Mouse (Mus musculus): ENCODE measurements around the gene Kcnk10.

The Kcnk10 gene

GRCm38 (mm10) chr12:98471232-98471631, 106.9 kb downstream of the Kcnk10 start:
- no peaks in the 10 kb centered on the region for H3K36me3 ChIP-seq (ENCODE audit: insufficient read depth, low read length)
- no peaks in the 10 kb centered on the region for H3K4me1 ChIP-seq (replicated peaks; ENCODE audit: low read depth, low read length)
- H3K27me3 ChIP-seq (ENCODE audit: insufficient read depth, low read length) = no peaks in the 10 kb centered on the region
- TF ChIP-seq POU5F1 (IDR thresholded peaks at IDR 0.05; ENCODE audit: borderline replicate concordance, low read length) (no peak), NANOG (IDR thresholded peaks at IDR 0.05; ENCODE audit: borderline replicate concordance, low read length) (no peak), CTCF (conservative IDR thresholded peaks at IDR 0.05; ENCODE audit: low read length) (no peak)
- H3K9me3 ChIP-seq (ENCODE audit: low read length) = no peaks in the 10 kb centered on the region
- H3K4me3 ChIP-seq (replicated peaks; ENCODE audit: low read length) = no peak overlapping the region

DNA sequence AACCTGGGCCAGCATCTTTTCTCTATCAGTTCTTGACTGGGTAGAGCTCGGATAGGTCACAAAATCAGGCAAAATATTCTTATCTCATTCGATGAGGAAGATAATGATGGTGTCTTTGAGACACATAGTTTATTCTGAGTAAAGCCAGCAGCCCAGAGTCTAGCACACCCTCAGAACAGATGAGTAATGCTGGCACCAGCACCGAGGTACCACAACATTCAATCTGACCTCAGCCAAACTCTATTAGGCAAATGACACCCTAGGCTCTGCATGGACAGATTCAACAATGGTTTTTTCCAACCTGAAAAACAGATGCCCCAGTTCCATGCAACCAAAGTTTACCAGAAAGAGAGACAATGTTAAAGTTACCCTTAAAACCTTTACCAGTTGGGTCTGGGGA, 108.0 kb downstream of the Kcnk10 start:
- TF ChIP-seq NANOG (IDR thresholded peaks at IDR 0.05; ENCODE audit: borderline replicate concordance, low read length) = no peak
- TF ChIP-seq POU5F1 (IDR thresholded peaks at IDR 0.05; ENCODE audit: borderline replicate concordance, low read length) = no peak
- TF ChIP-seq CTCF (conservative IDR thresholded peaks at IDR 0.05; ENCODE audit: low read length) = no peak
- H3K9me3 ChIP-seq (ENCODE audit: low read length) = no peaks in the 10 kb centered on the region
- H3K36me3 ChIP-seq (ENCODE audit: insufficient read depth, low read length) = no peaks in the 10 kb centered on the region
- H3K4me3 ChIP-seq (replicated peaks; ENCODE audit: low read length) = no peak overlapping the region
- H3K4me1 ChIP-seq (replicated peaks; ENCODE audit: low read depth, low read length) = no peaks in the 10 kb centered on the region
- no peaks in the 10 kb centered on the region for H3K27me3 ChIP-seq (ENCODE audit: insufficient read depth, low read length)

DNA sequence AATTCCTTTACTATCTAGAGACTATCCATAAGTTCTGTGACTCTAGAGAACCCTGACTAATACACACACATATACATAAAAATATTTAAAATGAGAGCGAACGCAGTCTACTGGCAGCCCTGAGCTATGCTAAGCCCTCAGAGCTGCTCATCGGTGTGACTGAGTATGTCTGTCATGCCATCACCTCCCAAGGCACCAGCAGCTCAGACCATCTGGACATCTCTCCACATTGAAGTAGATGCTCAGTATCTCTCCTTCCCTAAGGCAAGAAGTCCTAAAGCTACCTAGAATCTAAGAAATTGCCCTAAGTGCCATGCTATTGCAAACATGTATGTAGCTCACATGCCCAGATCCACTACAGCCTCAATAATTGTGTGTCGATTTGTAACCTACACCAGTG, 110.3 kb downstream of the Kcnk10 start:
- Histone ChIP-seq H3K9me3 (ENCODE audit: low read length) (no peaks in the 10 kb centered on the region), H3K27me3 (ENCODE audit: insufficient read depth, low read length) (no peaks in the 10 kb centered on the region), H3K4me3 (replicated peaks; ENCODE audit: low read length) (no peak overlapping the region), H3K36me3 (ENCODE audit: insufficient read depth, low read length) (no peaks in the 10 kb centered on the region), H3K4me1 (replicated peaks; ENCODE audit: low read depth, low read length) (no peaks in the 10 kb centered on the region)
- TF ChIP-seq NANOG (IDR thresholded peaks at IDR 0.05; ENCODE audit: borderline replicate concordance, low read length) = no peak
- TF ChIP-seq POU5F1 (IDR thresholded peaks at IDR 0.05; ENCODE audit: borderline replicate concordance, low read length) = no peak
- TF ChIP-seq CTCF (conservative IDR thresholded peaks at IDR 0.05; ENCODE audit: low read length) = no peak

DNA sequence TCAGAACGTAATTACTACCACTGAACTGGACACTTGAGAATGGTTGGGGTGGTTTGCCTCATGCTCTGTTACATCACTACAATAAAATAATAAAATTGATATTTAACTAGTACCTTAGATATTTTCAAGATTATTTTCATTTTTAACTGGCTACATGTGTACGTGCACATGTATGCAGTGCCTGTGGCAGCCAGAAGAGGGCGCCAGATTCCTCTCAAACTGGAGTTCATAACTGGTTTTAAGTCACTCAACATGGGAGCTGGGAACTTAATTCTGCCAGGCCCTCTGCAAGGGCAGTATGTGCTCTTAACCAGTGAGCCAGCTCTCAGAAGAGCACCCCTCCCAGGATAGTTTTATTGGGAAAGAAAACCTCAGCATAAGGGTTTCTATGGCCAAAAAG, 118.2 kb downstream of the Kcnk10 start:
- H3K9me3 ChIP-seq (ENCODE audit: low read length) = no peaks in the 10 kb centered on the region
- no peak overlapping the region for H3K4me3 ChIP-seq (replicated peaks; ENCODE audit: low read length)
- H3K27me3 ChIP-seq (ENCODE audit: insufficient read depth, low read length) = no peaks in the 10 kb centered on the region
- no peaks in the 10 kb centered on the region for H3K36me3 ChIP-seq (ENCODE audit: insufficient read depth, low read length)
- TF ChIP-seq CTCF (conservative IDR thresholded peaks at IDR 0.05; ENCODE audit: low read length) (peak; percentile 94), POU5F1 (IDR thresholded peaks at IDR 0.05; ENCODE audit: borderline replicate concordance, low read length) (no peak)
- no peaks in the 10 kb centered on the region for H3K4me1 ChIP-seq (replicated peaks; ENCODE audit: low read depth, low read length)

DNA sequence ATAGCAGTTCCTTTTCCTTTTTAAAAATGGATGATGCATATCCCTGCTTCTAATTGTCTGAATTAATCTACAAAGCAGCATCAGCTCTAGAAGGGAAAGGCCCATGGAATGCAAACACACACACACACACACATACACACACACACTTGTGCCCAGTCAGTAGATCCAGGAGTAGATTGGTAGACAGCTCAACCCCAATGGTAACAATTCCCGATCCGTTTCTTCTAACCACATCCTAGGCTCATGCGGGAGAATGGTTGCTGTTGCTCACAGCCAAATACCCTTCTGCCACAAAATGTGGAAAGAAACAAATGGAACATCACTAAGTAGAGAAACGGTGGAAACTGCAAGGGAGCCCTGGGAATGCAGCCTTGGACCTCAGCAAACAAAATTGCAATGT, 119.2 kb downstream of the Kcnk10 start:
- H3K27me3 ChIP-seq (ENCODE audit: insufficient read depth, low read length) = no peaks in the 10 kb centered on the region
- no peak overlapping the region for H3K4me3 ChIP-seq (replicated peaks; ENCODE audit: low read length)
- no peaks in the 10 kb centered on the region for H3K4me1 ChIP-seq (replicated peaks; ENCODE audit: low read depth, low read length)
- H3K9me3 ChIP-seq (ENCODE audit: low read length) = no peaks in the 10 kb centered on the region
- H3K36me3 ChIP-seq (ENCODE audit: insufficient read depth, low read length) = no peaks in the 10 kb centered on the region
- TF ChIP-seq NANOG (IDR thresholded peaks at IDR 0.05; ENCODE audit: borderline replicate concordance, low read length) (no peak), CTCF (conservative IDR thresholded peaks at IDR 0.05; ENCODE audit: low read length) (no peak), POU5F1 (IDR thresholded peaks at IDR 0.05; ENCODE audit: borderline replicate concordance, low read length) (no peak)

- TF ChIP-seq POU5F1 (IDR thresholded peaks at IDR 0.05; ENCODE audit: borderline replicate concordance, low read length) (no peak), NANOG (IDR thresholded peaks at IDR 0.05; ENCODE audit: borderline replicate concordance, low read length) (no peak)
- Histone ChIP-seq H3K27me3 (ENCODE audit: insufficient read depth, low read length) (no peaks in the 10 kb centered on the region), H3K4me1 (replicated peaks; ENCODE audit: low read depth, low read length) (no peaks in the 10 kb centered on the region), H3K36me3 (ENCODE audit: insufficient read depth, low read length) (no peaks in the 10 kb centered on the region), H3K4me3 (replicated peaks; ENCODE audit: low read length) (no peak overlapping the region), H3K9me3 (ENCODE audit: low read length) (no peaks in the 10 kb centered on the region)
Measured at GRCm38 (mm10) chr12:98458516-98458915, 119.6 kb downstream of the Kcnk10 start.

- peaks cover 6% of the 10 kb centered on the region; the same call in 1 of the 2 replicates for H3K4me1 ChIP-seq (replicated peaks; ENCODE audit: low read depth, low read length)
- TF ChIP-seq POU5F1 (IDR thresholded peaks at IDR 0.05; ENCODE audit: borderline replicate concordance, low read length) (no peak), NANOG (IDR thresholded peaks at IDR 0.05; ENCODE audit: borderline replicate concordance, low read length) (no peak), CTCF (conservative IDR thresholded peaks at IDR 0.05; ENCODE audit: low read length) (no peak)
- no peaks in the 10 kb centered on the region for H3K9me3 ChIP-seq (ENCODE audit: low read length)
- 0 out of 2 replicates have a peak, but pooled peaks cover 7% of the 10 kb centered on the region for H3K27me3 ChIP-seq (ENCODE audit: insufficient read depth, low read length)
- H3K36me3 ChIP-seq (ENCODE audit: insufficient read depth, low read length) = no peaks in the 10 kb centered on the region
- peak overlapping the region; percentile 26; the same call in 1 of the 2 replicates for H3K4me3 ChIP-seq (replicated peaks; ENCODE audit: low read length)
Measured at GRCm38 (mm10) chr12:98453161-98453560, 124.9 kb downstream of the Kcnk10 start.

GRCm38 (mm10) chr12:98452646-98453045, 125.5 kb downstream of the Kcnk10 start:
- 0 out of 2 replicates have a peak, but pooled peaks cover 7% of the 10 kb centered on the region for H3K27me3 ChIP-seq (ENCODE audit: insufficient read depth, low read length)
- H3K4me3 ChIP-seq (replicated peaks; ENCODE audit: low read length) = 0 out of 2 replicates have a peak overlapping the region, but pooled peaks have one; percentile 26
- no peaks in the 10 kb centered on the region for H3K36me3 ChIP-seq (ENCODE audit: insufficient read depth, low read length)
- H3K9me3 ChIP-seq (ENCODE audit: low read length) = no peaks in the 10 kb centered on the region
- TF ChIP-seq CTCF (conservative IDR thresholded peaks at IDR 0.05; ENCODE audit: low read length) (no peak), NANOG (IDR thresholded peaks at IDR 0.05; ENCODE audit: borderline replicate concordance, low read length) (no peak), POU5F1 (IDR thresholded peaks at IDR 0.05; ENCODE audit: borderline replicate concordance, low read length) (no peak)
- H3K4me1 ChIP-seq (replicated peaks; ENCODE audit: low read depth, low read length) = peaks cover 6% of the 10 kb centered on the region; the same call in 1 of the 2 replicates

DNA sequence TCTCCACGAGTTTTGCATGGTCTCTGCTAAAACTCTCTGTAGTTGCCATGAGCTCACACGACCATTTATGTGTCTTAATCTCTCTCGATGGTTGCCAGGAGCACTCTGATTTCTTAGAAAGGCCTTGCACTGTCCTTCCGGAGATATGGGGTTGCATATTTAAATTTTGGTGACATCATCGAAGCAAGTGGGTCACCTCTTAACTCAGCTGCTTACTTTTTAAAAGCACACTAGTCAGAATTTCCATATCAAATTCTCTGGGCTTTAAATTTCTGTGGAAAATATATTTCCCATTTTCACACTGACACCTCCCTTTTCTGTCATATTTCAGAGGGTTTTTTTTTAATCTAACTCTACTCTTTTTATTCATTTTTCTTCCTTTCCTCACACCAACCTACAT, 132.5 kb downstream of the Kcnk10 start:
- no peaks in the 10 kb centered on the region for H3K36me3 ChIP-seq (ENCODE audit: insufficient read depth, low read length)
- H3K9me3 ChIP-seq (ENCODE audit: low read length) = peaks cover 39% of the 10 kb centered on the region
- no peaks in the 10 kb centered on the region for H3K4me1 ChIP-seq (replicated peaks; ENCODE audit: low read depth, low read length)
- no peak for TF ChIP-seq CTCF (conservative IDR thresholded peaks at IDR 0.05; ENCODE audit: low read length)
- TF ChIP-seq POU5F1 (IDR thresholded peaks at IDR 0.05; ENCODE audit: borderline replicate concordance, low read length) = no peak
- no peaks in the 10 kb centered on the region for H3K27me3 ChIP-seq (ENCODE audit: insufficient read depth, low read length)
- H3K4me3 ChIP-seq (replicated peaks; ENCODE audit: low read length) = no peak overlapping the region
